Mouse (Mus musculus) CH12.LX (cell line): ENCODE data around the gene Kcnh7. TPM values are rescaled to one million over a fixed set of nuclear protein-coding genes. Genes with fewer than 3 reads are reported as not detected.

Experiments
- DNase-seq: peaks from one replicate; pipeline ENCODE4 v3.0.0-alpha.2; 2013; ENCODE audit errors: extremely low read depth
- H3K27ac ChIP-seq: 2 replicates; pipeline ENCODE4 v1.5.1; 2012; ENCODE audit warnings: low read depth, mild to moderate bottlenecking, control low read depth, moderate library complexity; ENCODE audit not compliant: insufficient read depth
- H3K27me3 ChIP-seq: replicated peaks from 2 replicates; pipeline ENCODE3; 2012; ENCODE audit warnings: inconsistent platforms
- H3K36me3 ChIP-seq, 2 experiments: replicated peaks in 1 of 2; 2 replicates each; pipeline versions ENCODE3 to v1.6.1; 2012; ENCODE audit warnings: inconsistent platforms in 1 of 2, low read length in 1 of 2, mild to moderate bottlenecking in 1 of 2, mixed read lengths in 1 of 2, moderate library complexity in 1 of 2; ENCODE audit not compliant: control insufficient read depth in 1 of 2, insufficient read depth in 1 of 2
- H3K4me1 ChIP-seq, 2 experiments: 2 replicates each; pipeline ENCODE4 v1.6.1; 2012; ENCODE audit warnings: inconsistent platforms in 1 of 2, moderate library complexity in 1 of 2; ENCODE audit not compliant: insufficient read depth in 2 of 2, control insufficient read depth in 1 of 2
- H3K4me2 ChIP-seq: 2 replicates; pipeline ENCODE4 v1.6.1; 2012; ENCODE audit warnings: low read depth, mild to moderate bottlenecking, control low read depth; ENCODE audit not compliant: poor library complexity, insufficient read depth, severe bottlenecking
- H3K4me3 ChIP-seq, 3 experiments: fragments of 150-350 bp in 1 of 3; sonication (generic) in 1 of 3; replicated peaks in 1 of 3; 2 replicates each; pipeline versions ENCODE3 to v1.5.1; 2011 to 2012; ENCODE audit warnings: low read depth in 2 of 3, low read length in 2 of 3, mild to moderate bottlenecking in 2 of 3, moderate library complexity in 2 of 3, control low read depth in 1 of 3, improper control_type of control experiment in 1 of 3, inconsistent platforms in 1 of 3, mixed read lengths in 1 of 3; ENCODE audit not compliant: poor library complexity in 1 of 3
- H3K79me2 ChIP-seq: replicated peaks from 2 replicates; pipeline ENCODE4 v1.6.1; 2012; ENCODE audit warnings: mild to moderate bottlenecking, moderate library complexity; ENCODE audit not compliant: control insufficient read depth, poor library complexity, insufficient read depth, severe bottlenecking; ENCODE audit errors: extremely low read depth
- H3K9ac ChIP-seq: 2 replicates; pipeline ENCODE4 v1.6.1; 2012; ENCODE audit warnings: low read depth, mild to moderate bottlenecking, control low read depth, moderate library complexity; ENCODE audit not compliant: insufficient read depth
- H3K9me3 ChIP-seq: replicated peaks from 2 replicates; pipeline ENCODE3; 2012; ENCODE audit warnings: low read length, inconsistent platforms, mixed read lengths
- CTCF ChIP-seq, 2 experiments: IDR thresholded peaks in 1 of 2; conservative IDR thresholded peaks in 1 of 2; 2 replicates each; pipeline ENCODE4 v1.5.1; 2011 to 2012; ENCODE audit warnings: low read depth in 2 of 2, low read length in 2 of 2, improper control_type of control experiment in 1 of 2, inconsistent platforms in 1 of 2, mild to moderate bottlenecking in 1 of 2, moderate library complexity in 1 of 2
- ELF1 ChIP-seq: IDR thresholded peaks from 2 replicates; pipeline ENCODE4 v1.6.1; 2014; ENCODE audit warnings: low read depth, mild to moderate bottlenecking, inconsistent platforms, low read length, improper control_type of control experiment
- EP300 ChIP-seq: IDR thresholded peaks from 2 replicates; pipeline ENCODE4 v1.6.1; 2011; ENCODE audit warnings: low read length, improper control_type of control experiment
- HCFC1 ChIP-seq: IDR thresholded peaks from 2 replicates; pipeline ENCODE4 v1.6.1; 2012; ENCODE audit warnings: low read depth, mild to moderate bottlenecking, inconsistent platforms, low read length, improper control_type of control experiment
- JUND ChIP-seq: conservative IDR thresholded peaks from 2 replicates; pipeline ENCODE4 v1.6.1; 2011; ENCODE audit warnings: low read depth, low read length, improper control_type of control experiment
- POLR2AphosphoS2 ChIP-seq: IDR thresholded peaks from 2 replicates; pipeline ENCODE4 v1.6.1; 2011; ENCODE audit warnings: low read depth, low read length, improper control_type of control experiment
- RAD21 ChIP-seq: IDR thresholded peaks from 2 replicates; pipeline ENCODE4 v1.6.1; 2011; ENCODE audit warnings: low read depth, mild to moderate bottlenecking, low read length, improper control_type of control experiment, moderate library complexity
- SIN3A ChIP-seq: IDR thresholded peaks from 2 replicates; pipeline ENCODE4 v1.6.1; 2012; ENCODE audit warnings: low read length, improper control_type of control experiment, inconsistent platforms
- SMC3 ChIP-seq: IDR thresholded peaks from 2 replicates; pipeline ENCODE4 v1.6.1; 2011; ENCODE audit warnings: low read depth, low read length, improper control_type of control experiment
- UBTF ChIP-seq: IDR thresholded peaks from 2 replicates; pipeline ENCODE4 v1.6.1; 2012; ENCODE audit warnings: low read depth, mild to moderate bottlenecking, inconsistent platforms, low read length, improper control_type of control experiment, moderate library complexity
- dilution Hi-C: fragments of 300-500 bp; cut with MboI; formaldehyde crosslinking; loops from 2 replicates; pipeline ENCODE4 v1.14.3; 2020; ENCODE audit warnings: low sequenced_read_pairs; ENCODE audit not compliant: extremely low pct_unique_long_range_greater_than_20kb, extremely low pct_ligation_motif_present
- in situ Hi-C: fragments of 300-500 bp; cut with MboI; formaldehyde crosslinking; loops from 3 replicates; pipeline ENCODE4 v1.14.3; 2019; ENCODE audit warnings: low sequenced_read_pairs, low pct_ligation_motif_present, low pct_unique_long_range_greater_than_20kb, mixed read lengths
- polyA plus RNA-seq: library from polyadenylated mRNA; unstranded; fragments of >175 nt; gene quantifications from 2 replicates; pipeline ENCODE4 v1.2.1, GENCODE M21; 2012; ENCODE audit warnings: low read depth; ENCODE audit not compliant: insufficient read length
- total RNA-seq, 2 experiments: library from RNA; depleted of rRNA; stranded (reverse); fragments of 300-350 nt in 1 of 2; fragments of >200 nt in 1 of 2; gene quantifications; 2 replicates each; pipeline ENCODE4 v1.2.3; 2012 to 2014

The Kcnh7 gene
- total and polyA plus RNA-seq, 3 experiments = 0.10 TPM; not detected in 2

GRCm38 (mm10) chr2:62660565-62660964 lies 523.5 kb downstream of the Kcnh7 start:
- Histone ChIP-seq H3K79me2 (no peaks in the 10 kb centered on the region), H3K9ac (no peak overlapping the region), H3K36me3 (no peaks in the 10 kb centered on the region), H3K27ac (no peak overlapping the region), H3K4me1 (peaks cover 0 to 23% of the 10 kb centered on the region in 2 experiments; a peak in 2 of 4 replicates), H3K27me3 (no peaks in the 10 kb centered on the region), H3K4me2 (no peak overlapping the region), H3K9me3 (no peaks in the 10 kb centered on the region), H3K4me3 (no peak overlapping the region)
- in situ Hi-C loops (no loop called here), dilution Hi-C loops (no loop called here)
- peak; percentile 17 for DNase-seq
- peak; percentile 24 to 57; a peak in 2 of 4 replicates for TF ChIP-seq CTCF (conservative IDR thresholded peaks at IDR 0.05 in 1 of 2, IDR thresholded peaks at IDR 0.05 in 1 of 2; ENCODE audit: low read depth in 2 of 2, low read length in 2 of 2)
- TF ChIP-seq RAD21 = no peak; the same call in none of the 2 replicates
- TF ChIP-seq UBTF = no peak
- peak; percentile 68 for TF ChIP-seq ELF1

GRCm38 (mm10) chr2:62656072-62656471 lies 528.0 kb downstream of the Kcnh7 start:
- in situ Hi-C loops = no loop called here
- Histone ChIP-seq H3K4me2 (no peak overlapping the region), H3K4me1 (no peaks in the 10 kb centered on the region), H3K27ac (no peak overlapping the region), H3K27me3 (no peaks in the 10 kb centered on the region), H3K36me3 (no peaks in the 10 kb centered on the region)
- DNase-seq = no peak
- TF ChIP-seq SIN3A (no peak), JUND (no peak), HCFC1 (no peak), POLR2AphosphoS2 (no peak)
- TF ChIP-seq, all 38 proteins: peak for 0
- Histone ChIP-seq H3K9me3 (no peaks in the 10 kb centered on the region), H3K9ac (no peak overlapping the region), H3K4me3 (no peak overlapping the region), H3K79me2 (no peaks in the 10 kb centered on the region)
- dilution Hi-C loops = no loop called here

- DNase-seq = peak; percentile 76
- Histone ChIP-seq H3K4me2 (no peak overlapping the region), H3K4me3 (no peak overlapping the region), H3K79me2 (no peaks in the 10 kb centered on the region), H3K9ac (no peak overlapping the region), H3K9me3 (no peaks in the 10 kb centered on the region), H3K4me1 (no peaks in the 10 kb centered on the region), H3K27ac (no peak overlapping the region), H3K36me3 (no peaks in the 10 kb centered on the region), H3K27me3 (no peaks in the 10 kb centered on the region)
- dilution Hi-C loops = no loop called here
- in situ Hi-C loops = no loop called here
- no peak for TF ChIP-seq EP300
- TF ChIP-seq RAD21 = peak; percentile 80
- TF ChIP-seq CTCF (conservative IDR thresholded peaks at IDR 0.05 in 1 of 2, IDR thresholded peaks at IDR 0.05 in 1 of 2; ENCODE audit: low read depth in 2 of 2, low read length in 2 of 2) = peak; percentile 37 to 82; a peak in 3 of 4 replicates
- TF ChIP-seq SMC3 = peak; percentile 75
These were observed 529.4 kb downstream of the Kcnh7 start for GRCm38 (mm10) chr2:62654519-62655338.
